In genomic region chr7:112324577-112324976, GRCm38 (mm10) we compare ENCODE assay signal across 23 mouse cellular contexts.
"Had no signal": no experiment of that assay in that cellular context is flagged by ENCODE, and none has a peak within 500 bp of the region (broad histone marks: within the 10 kb centered on the region; RNA-seq: fewer than 3 reads in every experiment).

No protein-coding gene starts in this region.

- H3K9me3 ChIP-seq: liver, embryonic 12.5 days; liver, embryonic 15.5 days; lung, embryonic 15.5 days; megakaryocyte, embryonic 14.5 days; midbrain, embryonic 10.5 days; midbrain, embryonic 13.5 days; neural tube, embryonic 13.5 days; stomach, embryonic 15.5 days had no signal

- H3K4me3 ChIP-seq: left cerebral cortex, adult 2 months; liver, embryonic 12.5 days; liver, embryonic 15.5 days; lung, embryonic 15.5 days; megakaryocyte, embryonic 14.5 days; midbrain, embryonic 10.5 days; midbrain, embryonic 13.5 days; myocyte; neural tube, embryonic 13.5 days; stomach, embryonic 15.5 days had no signal

- H3K27ac ChIP-seq: hindbrain, postnatal 0 days; kidney, postnatal 0 days; left cerebral cortex, adult 2 months; liver, embryonic 12.5 days; liver, embryonic 15.5 days; lung, embryonic 15.5 days; midbrain, embryonic 10.5 days; midbrain, embryonic 13.5 days; neural tube, embryonic 13.5 days; stomach, embryonic 15.5 days had no signal

- H3K27me3 ChIP-seq: liver, embryonic 12.5 days; liver, embryonic 15.5 days; lung, embryonic 15.5 days; midbrain, embryonic 13.5 days; neural tube, embryonic 13.5 days; stomach, embryonic 15.5 days had no signal

- H3K4me1 ChIP-seq: liver, embryonic 12.5 days; liver, embryonic 15.5 days; lung, embryonic 15.5 days; midbrain, embryonic 10.5 days; midbrain, embryonic 13.5 days had no signal

- H3K4me2 ChIP-seq: liver, embryonic 12.5 days; liver, embryonic 15.5 days; lung, embryonic 15.5 days; midbrain, embryonic 13.5 days; neural tube, embryonic 13.5 days; stomach, embryonic 15.5 days had no signal

- H3K36me3 ChIP-seq: midbrain, embryonic 10.5 days; midbrain, embryonic 13.5 days; neural tube, embryonic 13.5 days had no signal

- ATAC-seq: hindbrain, postnatal 0 days; inflammation-experienced regulatory T-cells, adult 6 months; intestine, embryonic 16.5 days; liver, embryonic 12.5 days; midbrain, embryonic 13.5 days; midbrain, embryonic 16.5 days had no signal

- DNase-seq: layer of hippocampus, adult 9-11 months; layer of hippocampus, postnatal 36 days; lung, adult 18-20 months; lung, postnatal 36 days; retina, postnatal 1 day; right cerebral cortex, postnatal 25 days; spleen, adult 18-20 months; thymus, postnatal 25 days had no signal

- H3K9ac ChIP-seq: liver, embryonic 12.5 days; liver, embryonic 15.5 days; lung, embryonic 15.5 days; midbrain, embryonic 13.5 days; neural tube, embryonic 13.5 days; stomach, embryonic 15.5 days had no signal
